In genomic region chr4:139054300-139054923, GRCm38 (mm10) we compare ENCODE assay signal across 10 mouse cellular contexts. TPM values are rescaled to one million over a fixed set of nuclear protein-coding genes. Genes with fewer than 3 reads are reported as not detected.
DNase-seq lines count a peak whose midpoint lies in the region; ATAC-seq and TF ChIP-seq lines count a peak whose summit lies in the region.
"Had no signal": no experiment of that assay in that cellular context is flagged by ENCODE, and none has a peak within 500 bp of the region (broad histone marks: within the 10 kb centered on the region; RNA-seq: fewer than 3 reads in every experiment).

No protein-coding gene starts in this region.

- H3K4me3 ChIP-seq in heart, embryonic 15.5 days = no peak overlapping the region
- H3K4me3 ChIP-seq in forebrain, embryonic 11.5 days (ENCODE audit: low read depth, low read length) = no peak overlapping the region
- no peak overlapping the region for H3K4me3 ChIP-seq in hindbrain, postnatal 0 days (ENCODE audit: low read length)
- no peak overlapping the region for H3K4me3 ChIP-seq in neural tube, embryonic 15.5 days (replicated peaks)
- H3K4me3 ChIP-seq: embryonic facial prominence, embryonic 15.5 days had no signal

- H3K9me3 ChIP-seq in heart, embryonic 15.5 days (replicated peaks) = no peaks in the 10 kb centered on the region
- no peaks in the 10 kb centered on the region for H3K9me3 ChIP-seq in forebrain, embryonic 11.5 days (ENCODE audit: control insufficient read depth, low read length)
- H3K9me3 ChIP-seq in hindbrain, postnatal 0 days (ENCODE audit: low read length) = no peaks in the 10 kb centered on the region
- H3K9me3 ChIP-seq in neural tube, embryonic 15.5 days (replicated peaks) = no peaks in the 10 kb centered on the region
- H3K9me3 ChIP-seq: embryonic facial prominence, embryonic 15.5 days had no signal

- peak; percentile 25; the same call in 1 of the 2 replicates for ATAC-seq in heart, embryonic 15.5 days (replicated peaks; ENCODE audit: insufficient number of reproducible peaks, insufficient read depth, low FRiP score, low read depth)
- peak; percentile 60 for ATAC-seq in forebrain, embryonic 11.5 days (replicated peaks; ENCODE audit: low FRiP score)
- ATAC-seq in hindbrain, postnatal 0 days = peak; percentile 82
- peak; percentile 65; the same call in 1 of the 2 replicates for ATAC-seq in neural tube, embryonic 15.5 days (ENCODE audit: low FRiP score)
- ATAC-seq in megakaryocyte progenitor cell, adult 5-6 weeks (replicated peaks; ENCODE audit: poor library complexity) = no peak

- peaks cover 16% of the 10 kb centered on the region for H3K4me1 ChIP-seq in heart, embryonic 15.5 days (replicated peaks)
- H3K4me1 ChIP-seq in forebrain, embryonic 11.5 days (replicated peaks; ENCODE audit: control insufficient read depth, insufficient read depth, low read length) = no peaks in the 10 kb centered on the region
- peaks cover 15% of the 10 kb centered on the region; the same call in 1 of the 2 replicates for H3K4me1 ChIP-seq in hindbrain, postnatal 0 days (ENCODE audit: insufficient read depth, low read length)
- peaks cover 36% of the 10 kb centered on the region for H3K4me1 ChIP-seq in neural tube, embryonic 15.5 days
- H3K4me1 ChIP-seq: embryonic facial prominence, embryonic 15.5 days had no signal

- H3K9ac ChIP-seq in heart, embryonic 15.5 days = no peak overlapping the region
- no peak overlapping the region for H3K9ac ChIP-seq in forebrain, embryonic 11.5 days (ENCODE audit: low read length)
- H3K9ac ChIP-seq in hindbrain, postnatal 0 days (replicated peaks; ENCODE audit: low read length) = no peak overlapping the region
- H3K9ac ChIP-seq in neural tube, embryonic 15.5 days (replicated peaks) = no peak overlapping the region
- H3K9ac ChIP-seq: embryonic facial prominence, embryonic 15.5 days had no signal

- 0 out of 2 replicates have a peak overlapping the region, but pooled peaks have one; percentile 6 for H3K4me2 ChIP-seq in heart, embryonic 15.5 days
- H3K4me2 ChIP-seq in forebrain, embryonic 11.5 days (ENCODE audit: low read depth, low read length, severe bottlenecking) = no peak overlapping the region
- H3K4me2 ChIP-seq in hindbrain, postnatal 0 days (ENCODE audit: low read depth, low read length) = no peak overlapping the region
- H3K4me2 ChIP-seq in neural tube, embryonic 15.5 days = no peak overlapping the region
- H3K4me2 ChIP-seq: embryonic facial prominence, embryonic 15.5 days had no signal

- H3K27ac ChIP-seq in heart, embryonic 15.5 days = peak overlapping the region; percentile 15; the same call in 1 of the 2 replicates
- H3K27ac ChIP-seq in forebrain, embryonic 11.5 days (ENCODE audit: low read depth, low read length) = no peak overlapping the region
- H3K27ac ChIP-seq in hindbrain, postnatal 0 days = peak overlapping the region; percentile 36; the same call in 1 of the 2 replicates
- H3K27ac ChIP-seq in neural tube, embryonic 15.5 days (replicated peaks) = peak overlapping the region; percentile 60
- H3K27ac ChIP-seq: embryonic facial prominence, embryonic 15.5 days had no signal

- WGBS in heart, embryonic 15.5 days = 40% methylated on average over 9 of the region's 9 CpGs
- WGBS in forebrain, embryonic 11.5 days = 44% methylated on average over 9 of the region's 9 CpGs
- WGBS in hindbrain, postnatal 0 days = 32% methylated on average over 9 of the region's 9 CpGs
- 45% methylated on average over 9 of the region's 9 CpGs for WGBS in neural tube, embryonic 15.5 days

- no peak for DNase-seq in heart, adult 8-10 months (ENCODE audit: low spot score)
- peak; percentile 72 for DNase-seq in forebrain, embryonic 11.5 days (ENCODE audit: low spot score)
- DNase-seq in hindbrain, postnatal 0 days (ENCODE audit: low spot score) = peak; percentile 89
- no peak for DNase-seq in B cell, adult 2 months
- DNase-seq in spleen, postnatal 36 days (ENCODE audit: low spot score in 2 of 2) = no peak
- DNase-seq: lung, adult 18-20 months had no signal

- no peaks in the 10 kb centered on the region for H3K27me3 ChIP-seq in heart, embryonic 15.5 days
- H3K27me3 ChIP-seq in forebrain, embryonic 11.5 days (ENCODE audit: control insufficient read depth, insufficient read depth, low read length) = no peaks in the 10 kb centered on the region; the same call in 1 of the 2 replicates
- 0 out of 2 replicates have a peak, but pooled peaks cover 3% of the 10 kb centered on the region for H3K27me3 ChIP-seq in hindbrain, postnatal 0 days (ENCODE audit: insufficient read depth, low read length)
- H3K27me3 ChIP-seq in neural tube, embryonic 15.5 days (replicated peaks) = peaks cover 4% of the 10 kb centered on the region; the same call in 1 of the 2 replicates
- H3K27me3 ChIP-seq: embryonic facial prominence, embryonic 15.5 days had no signal

- TF ChIP-seq CTCF in hindbrain, postnatal 0 days (IDR thresholded peaks at IDR 0.05; ENCODE audit: low read depth) = peak; percentile 80

- no peaks in the 10 kb centered on the region for H3K36me3 ChIP-seq in heart, embryonic 15.5 days
- H3K36me3 ChIP-seq in forebrain, embryonic 11.5 days (ENCODE audit: control insufficient read depth, insufficient read depth, low read length) = no peaks in the 10 kb centered on the region
- H3K36me3 ChIP-seq in hindbrain, postnatal 0 days (ENCODE audit: insufficient read depth, low read length) = no peaks in the 10 kb centered on the region
- H3K36me3 ChIP-seq in neural tube, embryonic 15.5 days = no peaks in the 10 kb centered on the region
- H3K36me3 ChIP-seq: embryonic facial prominence, embryonic 15.5 days had no signal

RNA-seq across cellular contexts. Expression of gene Htr6, which starts 21.0 kb away (rescaled TPM):
- not detected in 2 replicates for polyA plus RNA-seq in heart, embryonic 15.5 days (2015; fragmentation: Nextera tagmentation; extraction: Ambion mirVana)
- not detected for total RNA-seq in heart, adult 8-10 months (2022)
- polyA plus RNA-seq in forebrain, embryonic 11.5 days (2014; fragmentation: Nextera tagmentation; extraction: Ambion mirVana) = 0.27 TPM in 1 of 2 replicates, not detected in the other
- total RNA-seq in hindbrain, postnatal 0 days (2014; rRNA removed) = 2.0 and 4.3 TPM in 2 replicates
- 0.74 and 0.96 TPM in 2 replicates for polyA plus RNA-seq in hindbrain, postnatal 0 days (2015; fragmentation: Nextera tagmentation; extraction: Ambion mirVana)
- polyA plus RNA-seq in neural tube, embryonic 15.5 days (2015; fragmentation: Nextera tagmentation; extraction: Ambion mirVana) = 0.80 and 1.0 TPM in 2 replicates
- not detected in 2 replicates for total RNA-seq in megakaryocyte progenitor cell, adult 5-6 weeks (2015)
- not detected in 2 replicates for total RNA-seq in megakaryocyte progenitor cell, adult 5-6 weeks (2017)

RNA-seq across cellular contexts. Expression of gene Nbl1, which starts 38.4 kb away (rescaled TPM):
- polyA plus RNA-seq in heart, embryonic 15.5 days (2015; fragmentation: Nextera tagmentation; extraction: Ambion mirVana) = 21.4 and 34.5 TPM in 2 replicates
- total RNA-seq in heart, adult 8-10 months (2022) = 10 to 100 TPM; 15.1 to 21.3 (median 19.2) TPM
- 23.9 and 24.7 TPM in 2 replicates for polyA plus RNA-seq in forebrain, embryonic 11.5 days (2014; fragmentation: Nextera tagmentation; extraction: Ambion mirVana)
- 69.4 and 85.3 TPM in 2 replicates for total RNA-seq in hindbrain, postnatal 0 days (2014; rRNA removed)
- 60.6 and 64.4 TPM in 2 replicates for polyA plus RNA-seq in hindbrain, postnatal 0 days (2015; fragmentation: Nextera tagmentation; extraction: Ambion mirVana)
- 47.9 and 51.2 TPM in 2 replicates for polyA plus RNA-seq in neural tube, embryonic 15.5 days (2015; fragmentation: Nextera tagmentation; extraction: Ambion mirVana)
- not detected in 2 replicates for total RNA-seq in megakaryocyte progenitor cell, adult 5-6 weeks (2015)
- not detected in 2 replicates for total RNA-seq in megakaryocyte progenitor cell, adult 5-6 weeks (2017)

Comparison
In these comparisons a context has a peak if more than half of its experiments do, and no peak if none do; other contexts are left out.
1. DNase-seq: peak in forebrain, embryonic 11.5 days (single experiment) and hindbrain, postnatal 0 days (single experiment); none in heart, adult 8-10 months (single experiment), B cell, adult 2 months (0 of 2) and spleen, postnatal 36 days (0 of 2).